Mouse (Mus musculus): ENCODE results near the gene Cap1.
"Not testable (repeated sequence)": the region's sequence is repeated elsewhere in the genome, so short reads cannot be mapped to it uniquely, and the experiment has no call there.

The Cap1 gene

GRCm38 (mm10) chr4:122837180-122837730 lies 48.6 kb downstream of the Cap1 start:
- no peak for DNase-seq (ENCODE audit: low spot score)

- DNase-seq (ENCODE audit: low spot score), result no peak
Measured at GRCm38 (mm10) chr4:122836403-122836775, 49.5 kb downstream of the Cap1 start.

- peak; percentile 95 for DNase-seq (ENCODE audit: low spot score)
Measured at GRCm38 (mm10) chr4:122835530-122836402, 50.1 kb downstream of the Cap1 start, which contains the start of gene Ppt1. Ppt1 (plus strand) TSS chr4:122836242.

- peak; percentile 72 for DNase-seq (ENCODE audit: low spot score)
Measured at GRCm38 (mm10) chr4:122831888-122832287, 54.0 kb downstream of the Cap1 start.

- DNase-seq (ENCODE audit: low spot score), result no peak
Measured at GRCm38 (mm10) chr4:122829339-122829738, 56.5 kb downstream of the Cap1 start.

- no peak for DNase-seq (ENCODE audit: low spot score)
Measured at GRCm38 (mm10) chr4:122827651-122828050, 58.2 kb downstream of the Cap1 start.

GRCm38 (mm10) chr4:122820941-122821340 lies 64.9 kb downstream of the Cap1 start:
- DNase-seq (ENCODE audit: low spot score), result not testable (repeated sequence)

GRCm38 (mm10) chr4:122816202-122816601 lies 69.7 kb downstream of the Cap1 start:
- DNase-seq (ENCODE audit: low spot score), result no peak

- no peak for DNase-seq (ENCODE audit: low spot score)
Measured at GRCm38 (mm10) chr4:122811824-122812223, 74.0 kb downstream of the Cap1 start.

- no peak for DNase-seq (ENCODE audit: low spot score)
Measured at GRCm38 (mm10) chr4:122811180-122811579, 74.7 kb downstream of the Cap1 start.

Measured in retina, embryonic 14.5 days (tissue).